Mouse (Mus musculus): ENCODE data around the gene Tmbim4.

- TF ChIP-seq TAL1 (conservative IDR thresholded peaks at IDR 0.05; ENCODE audit: low read depth, low read length) (peak; percentile 30), CTCF (IDR thresholded peaks at IDR 0.05; ENCODE audit: low read depth, low read length) (no peak), GATA1 (IDR thresholded peaks at IDR 0.05; ENCODE audit: borderline replicate concordance, low read length) (no peak), GATA2 (IDR thresholded peaks at IDR 0.05; ENCODE audit: borderline replicate concordance, low read depth, low read length) (no peak), POLR2AphosphoS5 (IDR thresholded peaks at IDR 0.05; ENCODE audit: insufficient replicate concordance, low read depth, low read length) (no peak)
Measured at GRCm38 (mm10) chr10:120182887-120183286, 18.5 kb upstream of the Tmbim4 start.

Data from G1E (cell line).